Mouse (Mus musculus) G1E (cell line): Measurements from ENCODE around the gene Vps37b. TPM values are rescaled to one million over a fixed set of nuclear protein-coding genes. Genes with fewer than 3 reads are reported as not detected.
A peak's percentile ranks its signal among the peaks of the same experiment; 100 is the strongest.

Experiments used
- ATAC-seq: 2 replicates; pipeline ENCODE4 v1.8.0; 2016; ENCODE audit warnings: mild to moderate bottlenecking; ENCODE audit not compliant: insufficient number of reproducible peaks, poor library complexity, low FRiP score, severe bottlenecking; ENCODE audit errors: extremely low read depth
- DNase-seq: peaks from one replicate; pipeline ENCODE4 v3.0.0; 2012; ENCODE audit warnings: low spot score
- H3K27me3 ChIP-seq: 2 replicates; pipeline ENCODE4 v1.6.1; 2012; ENCODE audit warnings: mild to moderate bottlenecking, low read length, inconsistent platforms; ENCODE audit not compliant: insufficient read depth
- H3K36me3 ChIP-seq: replicated peaks from 2 replicates; pipeline ENCODE3; 2012; ENCODE audit warnings: mild to moderate bottlenecking, inconsistent platforms
- H3K4me1 ChIP-seq: 2 replicates; pipeline ENCODE4 v1.6.1; 2012; ENCODE audit warnings: low read depth, low read length, inconsistent platforms, mixed read lengths; ENCODE audit not compliant: insufficient read depth
- H3K4me3 ChIP-seq: 2 replicates; pipeline ENCODE4 v1.5.1; 2012; ENCODE audit warnings: low read depth, mild to moderate bottlenecking, inconsistent platforms, low read length, moderate library complexity, mixed read lengths
- H3K9me3 ChIP-seq: replicated peaks from 2 replicates; pipeline ENCODE4 v1.6.1; 2012; ENCODE audit warnings: inconsistent platforms
- CTCF ChIP-seq: IDR thresholded peaks from 2 replicates; pipeline ENCODE4 v1.5.1; 2012; ENCODE audit warnings: low read depth, low read length, inconsistent platforms, mixed read lengths
- GATA1 ChIP-seq: IDR thresholded peaks from 2 replicates; pipeline ENCODE4 v1.6.1; 2012; ENCODE audit warnings: borderline replicate concordance, low read length, inconsistent platforms, mixed read lengths
- GATA2 ChIP-seq: IDR thresholded peaks from 2 replicates; pipeline ENCODE4 v1.6.1; 2012; ENCODE audit warnings: low read depth, low read length, inconsistent platforms, borderline replicate concordance
- POLR2AphosphoS5 ChIP-seq: IDR thresholded peaks from 2 replicates; pipeline ENCODE4 v1.6.1; 2012; ENCODE audit warnings: low read depth, low read length, inconsistent platforms; ENCODE audit not compliant: insufficient replicate concordance
- TAL1 ChIP-seq: conservative IDR thresholded peaks from 2 replicates; pipeline ENCODE4 v1.6.1; 2012; ENCODE audit warnings: low read depth, low read length, inconsistent platforms, mixed read lengths
- polyA plus RNA-seq: library from polyadenylated mRNA; stranded (reverse); fragments of >175 nt; gene quantifications from 2 replicates; pipeline ENCODE4 v1.2.3, GENCODE M21; 2012
- total RNA-seq, 2 experiments: library from RNA; stranded (forward) in 1 of 2; stranded (reverse) in 1 of 2; fragments of 200-1000 nt in 1 of 2; fragments of >200 nt in 1 of 2; fragmentation: Nextera tagmentation in 1 of 2; gene quantifications; 2 replicates each; pipeline ENCODE4 v1.2.3; 2014 to 2017

The Vps37b gene
- total and polyA plus RNA-seq, 3 experiments, result 26.2 to 135 (median 64.1) TPM

DNA sequence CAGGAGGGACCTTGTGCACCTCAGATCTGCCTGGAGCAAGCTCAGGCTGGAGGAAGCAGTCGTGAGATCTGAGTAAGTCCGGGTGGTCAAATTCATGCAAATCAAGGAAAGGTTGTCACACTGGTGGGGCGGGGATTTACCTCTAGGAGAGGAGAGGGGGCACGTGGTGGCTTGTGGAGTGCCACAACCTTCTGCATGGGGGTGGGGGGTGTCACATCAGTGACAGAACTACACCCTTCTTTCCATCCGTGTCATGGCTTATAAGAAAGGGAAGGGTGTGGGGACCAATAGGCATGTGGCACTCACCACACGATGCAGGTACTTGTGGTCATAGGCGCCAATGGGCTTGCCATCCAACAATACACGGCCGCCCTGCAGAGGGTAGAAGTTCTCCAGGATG, 43.6 kb upstream of the Vps37b start:
- H3K4me3 ChIP-seq, result no peak overlapping the region
- H3K4me1 ChIP-seq, result peaks cover 64% of the 10 kb centered on the region
- TF ChIP-seq TAL1, result no peak
- DNase-seq (no peak), ATAC-seq (no peak)
- no peaks in the 10 kb centered on the region for H3K9me3 ChIP-seq
- no peaks in the 10 kb centered on the region for H3K36me3 ChIP-seq
- H3K27me3 ChIP-seq, result peaks cover 25% of the 10 kb centered on the region; the same call in 1 of the 2 replicates

DNA sequence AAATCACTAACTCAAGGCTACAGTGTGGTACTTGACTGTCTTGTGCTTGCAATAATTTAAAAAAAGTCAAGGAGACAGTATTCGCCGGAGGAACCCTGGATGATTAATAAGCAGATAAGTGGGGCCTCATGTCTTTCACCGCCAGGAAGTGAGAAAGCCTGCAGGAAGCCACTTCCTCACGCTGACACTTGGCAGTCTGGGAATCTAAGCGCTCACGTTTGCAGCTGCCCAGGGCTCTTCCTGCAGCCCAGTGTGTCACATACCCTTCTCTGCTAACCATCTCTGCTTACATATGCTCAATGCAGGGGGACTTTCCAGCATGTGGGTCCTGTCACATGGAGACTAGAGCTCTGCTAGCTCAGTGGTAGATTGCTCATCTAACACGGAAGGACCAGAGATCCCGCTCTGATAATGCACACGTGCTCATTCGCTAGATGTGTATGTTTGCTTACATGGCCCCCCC, 42.8 kb upstream of the Vps37b start:
- Histone ChIP-seq H3K27me3 (peaks cover 22% of the 10 kb centered on the region; the same call in 1 of the 2 replicates), H3K4me1 (peaks cover 56% of the 10 kb centered on the region), H3K36me3 (no peaks in the 10 kb centered on the region), H3K4me3 (no peak overlapping the region; the same call in 1 of the 2 replicates), H3K9me3 (no peaks in the 10 kb centered on the region)
- ATAC-seq (peak; percentile 77), DNase-seq (no peak)
- TF ChIP-seq GATA1, result no peak
- no peak for TF ChIP-seq GATA2
- no peak for TF ChIP-seq TAL1
- TF ChIP-seq CTCF, result no peak
- no peak for TF ChIP-seq POLR2AphosphoS5

DNA sequence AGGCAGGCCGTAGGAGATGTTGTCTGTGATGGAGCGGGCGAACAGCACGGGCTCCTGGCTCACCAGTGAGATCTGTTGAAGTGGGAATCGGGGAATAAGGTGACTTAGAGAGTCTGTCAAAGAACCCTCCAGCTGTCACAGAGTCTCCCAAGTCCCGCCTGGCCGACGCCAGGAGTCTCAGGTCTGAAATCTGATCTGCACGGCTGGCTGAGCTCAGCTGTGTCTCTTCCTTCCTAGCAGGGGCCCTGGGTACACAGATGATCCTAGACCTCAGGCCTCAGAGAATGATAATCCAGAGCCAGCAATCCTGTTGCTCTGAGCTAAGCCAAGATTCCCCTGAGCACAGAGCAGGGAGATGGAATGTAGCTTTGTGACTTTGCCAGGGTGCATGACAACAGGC, 41.6 kb upstream of the Vps37b start:
- DNase-seq (no peak), ATAC-seq (no peak)
- Histone ChIP-seq H3K27me3 (peaks cover 16% of the 10 kb centered on the region; the same call in 1 of the 2 replicates), H3K4me1 (peaks cover 45% of the 10 kb centered on the region), H3K4me3 (no peak overlapping the region), H3K9me3 (no peaks in the 10 kb centered on the region), H3K36me3 (no peaks in the 10 kb centered on the region)
- TF ChIP-seq GATA1 (no peak), CTCF (no peak), POLR2AphosphoS5 (no peak), TAL1 (no peak), GATA2 (no peak)

GRCm38 (mm10) chr5:124069657-124070056, 37.6 kb upstream of the Vps37b start:
- Histone ChIP-seq H3K4me3 (no peak overlapping the region), H3K4me1 (peaks cover 17% of the 10 kb centered on the region), H3K36me3 (no peaks in the 10 kb centered on the region), H3K27me3 (peaks cover 22% of the 10 kb centered on the region), H3K9me3 (no peaks in the 10 kb centered on the region)
- DNase-seq (no peak), ATAC-seq (no peak)
- TF ChIP-seq GATA1 (no peak), POLR2AphosphoS5 (no peak), TAL1 (no peak), GATA2 (no peak), CTCF (no peak)

- no peak for DNase-seq
- TF ChIP-seq TAL1, result no peak
- no peak for TF ChIP-seq GATA2
- no peak for TF ChIP-seq GATA1
- TF ChIP-seq POLR2AphosphoS5, result no peak
- no peak for TF ChIP-seq CTCF
- H3K9me3 ChIP-seq, result no peaks in the 10 kb centered on the region
- ATAC-seq, result no peak
- peaks cover 55% of the 10 kb centered on the region for H3K27me3 ChIP-seq
- no peak overlapping the region for H3K4me3 ChIP-seq
- H3K36me3 ChIP-seq, result no peaks in the 10 kb centered on the region
- peaks cover 18% of the 10 kb centered on the region for H3K4me1 ChIP-seq
Measured at GRCm38 (mm10) chr5:124062037-124062824, 30.2 kb upstream of the Vps37b start.

- Histone ChIP-seq H3K4me1 (peaks cover 18% of the 10 kb centered on the region), H3K27me3 (peaks cover 42% of the 10 kb centered on the region), H3K36me3 (no peaks in the 10 kb centered on the region), H3K4me3 (peak overlapping the region; percentile 33; the same call in 1 of the 2 replicates), H3K9me3 (peaks cover 4% of the 10 kb centered on the region)
- TF ChIP-seq CTCF, result no peak
- no peak for TF ChIP-seq GATA2
- no peak for TF ChIP-seq TAL1
- TF ChIP-seq POLR2AphosphoS5, result no peak
- no peak for TF ChIP-seq GATA1
- DNase-seq (no peak), ATAC-seq (no peak)
Measured at GRCm38 (mm10) chr5:124059677-124060076, 27.6 kb upstream of the Vps37b start.

GRCm38 (mm10) chr5:124058749-124059148, 26.7 kb upstream of the Vps37b start:
- TF ChIP-seq CTCF (no peak), POLR2AphosphoS5 (no peak), GATA1 (no peak), TAL1 (no peak)
- DNase-seq (no peak), ATAC-seq (no peak)
- H3K27me3 ChIP-seq, result peaks cover 33% of the 10 kb centered on the region
- H3K4me1 ChIP-seq, result peaks cover 18% of the 10 kb centered on the region
- H3K36me3 ChIP-seq, result no peaks in the 10 kb centered on the region
- H3K9me3 ChIP-seq, result peaks cover 4% of the 10 kb centered on the region
- H3K4me3 ChIP-seq, result no peak overlapping the region
